Mouse (Mus musculus) lung, adult 10 weeks (tissue): ENCODE results near the gene Zp3. TPM values are rescaled to one million over a fixed set of nuclear protein-coding genes. Genes with fewer than 3 reads are reported as not detected.

ENCODE experiments used
- polyA plus RNA-seq: library from polyadenylated mRNA; stranded (reverse); fragments of 350-450 nt; fragmentation: Illumina TruSeq; extraction: RNeasy Lipid Tissue Mini Kit (QIAGEN cat#74804); gene quantifications from one replicate; pipeline ENCODE4 v1.2.3, GENCODE M21; 2014; ENCODE audit warnings: low read depth, low replicate concordance; ENCODE audit not compliant: insufficient read depth

Zp3 gene
- not detected for polyA plus RNA-seq

DNA sequence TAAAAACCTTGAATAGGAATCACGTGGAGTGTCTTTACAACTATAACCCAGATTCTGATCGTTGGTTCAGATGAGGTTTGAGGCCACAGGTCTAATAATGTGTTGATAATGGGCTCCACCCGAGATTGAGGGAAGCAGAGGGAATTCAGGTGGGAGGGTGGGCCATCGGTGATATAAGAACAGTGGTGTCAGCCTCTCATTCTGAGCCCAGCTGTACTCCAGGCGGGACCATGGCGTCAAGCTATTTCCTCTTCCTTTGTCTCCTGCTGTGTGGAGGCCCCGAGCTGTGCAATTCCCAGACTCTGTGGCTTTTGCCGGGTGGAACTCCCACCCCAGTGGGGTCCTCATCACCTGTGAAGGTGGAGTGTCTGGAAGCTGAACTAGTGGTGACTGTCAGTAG, at the start of gene Zp3:
TSS of gene Zp3 (plus strand) at position 196 of the 400 bp plus-strand sequence.

DNA sequence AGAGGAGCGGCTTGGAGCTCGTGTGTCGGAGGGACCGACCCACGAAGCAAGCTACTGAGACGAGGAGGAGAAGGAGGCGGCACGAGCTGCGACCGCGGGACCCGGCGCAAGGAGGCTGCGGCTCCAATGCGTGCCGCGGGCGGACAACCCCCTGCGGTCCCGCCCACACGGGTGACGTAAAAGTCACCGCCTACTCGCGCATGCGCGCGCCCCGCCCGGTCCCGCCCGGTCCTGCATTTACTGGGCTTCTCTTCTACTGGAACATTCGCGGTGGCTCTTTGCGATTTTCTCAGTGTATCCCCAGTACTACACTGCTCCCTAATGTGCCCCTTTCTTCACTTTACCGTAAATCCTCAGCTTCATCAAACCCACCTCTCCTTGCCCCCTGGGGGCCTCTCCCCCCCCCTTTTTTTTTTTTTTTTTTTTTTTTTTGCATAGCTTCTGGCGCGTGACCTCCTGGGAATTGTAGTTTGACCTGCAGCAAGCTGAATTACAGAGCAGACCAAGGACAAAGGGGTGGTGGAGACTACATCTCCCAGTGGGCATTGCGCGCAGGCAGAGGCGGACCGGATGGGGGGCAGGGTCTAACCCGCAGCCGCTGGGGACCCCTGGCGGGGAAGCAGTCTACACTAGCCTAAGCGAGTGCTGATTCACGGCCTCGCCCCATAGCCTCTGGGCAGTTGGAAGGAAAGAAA, 45.3 kb upstream of the Zp3 start, which contains the start of gene Ywhag:
TSS of gene Ywhag (minus strand) at position 136 of the 695 bp plus-strand sequence.

DNA sequence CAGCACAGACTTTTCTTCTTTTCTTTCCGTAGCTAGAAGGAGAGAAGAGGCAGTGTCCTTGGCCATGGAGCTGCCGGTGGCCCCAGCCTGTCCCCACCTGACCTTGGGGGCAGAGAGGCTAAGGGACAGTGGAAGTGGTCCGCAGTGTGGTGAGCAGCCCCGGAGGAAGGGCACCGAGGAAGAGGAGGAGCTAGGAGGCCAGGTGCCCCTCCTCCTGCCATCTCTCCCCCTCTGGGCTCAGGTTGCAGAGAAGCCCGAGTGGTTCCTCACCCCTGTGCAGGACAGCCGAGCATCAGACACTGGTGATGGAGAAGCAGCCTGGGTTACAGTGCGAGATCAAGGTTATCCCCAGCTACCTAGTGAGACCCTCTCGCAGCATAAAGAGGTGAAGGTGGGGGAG, 5.5 kb upstream of the Zp3 start, which contains the start of gene Ssc4d:
TSS of gene Ssc4d (minus strand) at position 167 of the 400 bp plus-strand sequence.

DNA sequence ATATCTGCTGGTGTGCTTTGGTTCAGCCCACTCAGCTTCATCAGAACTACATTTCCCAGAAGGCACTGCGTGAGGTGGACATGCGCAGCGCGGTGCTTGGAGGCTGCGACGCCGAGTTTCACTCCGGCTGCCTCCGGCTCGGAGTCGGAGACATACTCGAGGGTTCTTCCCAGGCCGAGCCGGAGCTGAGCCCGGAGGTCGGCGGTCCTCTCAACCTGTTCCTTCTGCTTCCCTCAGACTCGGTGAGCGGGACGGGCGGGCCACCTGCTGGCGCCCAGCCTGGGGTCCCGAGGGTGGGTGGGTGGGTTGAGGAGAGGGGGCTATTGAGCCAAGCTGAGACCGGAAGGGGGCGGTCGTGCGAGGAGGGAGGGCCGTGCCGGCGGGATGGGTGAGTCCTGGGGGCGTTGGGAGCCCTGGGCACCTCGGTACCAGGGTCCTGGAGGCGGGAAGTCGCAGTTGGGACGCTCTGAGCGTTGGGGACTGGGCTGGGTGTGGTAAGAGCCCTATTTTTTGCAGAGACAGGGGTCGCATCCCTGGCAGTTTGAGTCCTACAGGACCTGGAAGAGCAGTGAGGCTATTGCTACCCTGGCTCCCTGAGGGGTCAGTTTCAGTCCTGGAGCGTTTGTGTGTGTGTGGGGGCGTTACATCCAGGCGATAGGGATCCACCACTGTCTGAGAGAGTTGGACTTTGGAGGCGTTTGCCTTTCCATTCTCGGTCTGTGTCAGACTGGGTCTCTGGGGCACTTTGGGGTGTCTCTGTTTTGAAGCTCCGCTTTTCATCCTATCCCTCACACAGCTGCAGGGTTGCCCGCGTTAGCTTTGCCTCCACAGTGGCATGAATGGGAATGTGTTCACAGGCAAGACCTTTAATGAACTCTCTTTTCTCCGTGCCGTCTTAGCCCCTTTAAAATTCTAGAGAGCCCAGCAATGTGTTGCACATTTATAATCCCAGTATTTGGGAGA, 15.1 kb downstream of the Zp3 start, which contains the start of gene Dtx2:
TSS of gene Dtx2 (plus strand) at position 76 of the 963 bp plus-strand sequence.

Other genes with a start within 250 kb of the Zp3 start
- gene Tmem120a, start 235.7 kb upstream of the Zp3 start, polyA plus RNA-seq: 24.1 TPM
- 2.5 TPM for gene Styxl1, start 201.7 kb upstream of the Zp3 start, polyA plus RNA-seq
- 172 TPM for gene Mdh2, start 201.6 kb upstream of the Zp3 start, polyA plus RNA-seq
- gene Srrm3, start 173.2 kb upstream of the Zp3 start, polyA plus RNA-seq: not detected
- gene Hspb1, start 92.2 kb upstream of the Zp3 start, polyA plus RNA-seq: 179 TPM
- gene Ywhag, start 45.5 kb upstream of the Zp3 start, polyA plus RNA-seq: 53.1 TPM
- 1.0 TPM for gene Ssc4d, start 5.6 kb upstream of the Zp3 start, polyA plus RNA-seq
- gene Dtx2, start 14.7 kb downstream of the Zp3 start, polyA plus RNA-seq: 9.9 TPM
- 31.1 TPM for gene Upk3b, start 58.4 kb downstream of the Zp3 start, polyA plus RNA-seq
- gene Upk3bl, start 74.4 kb downstream of the Zp3 start, polyA plus RNA-seq: not detected
- 7.2 TPM for gene Rasa4, start 103.8 kb downstream of the Zp3 start, polyA plus RNA-seq
- gene Polr2j, start 136.5 kb downstream of the Zp3 start, polyA plus RNA-seq: 83.0 TPM
- gene Lrwd1, start 156.0 kb downstream of the Zp3 start, polyA plus RNA-seq: 11.3 TPM
- 7.6 TPM for gene Alkbh4, start 156.0 kb downstream of the Zp3 start, polyA plus RNA-seq
- 7.5 TPM for gene Orai2, start 190.6 kb downstream of the Zp3 start, polyA plus RNA-seq
- gene Prkrip1, start 218.9 kb downstream of the Zp3 start, polyA plus RNA-seq: 27.5 TPM